Comparison of ENCODE assay signal across 39 mouse cellular contexts in the genomic region with DNA sequence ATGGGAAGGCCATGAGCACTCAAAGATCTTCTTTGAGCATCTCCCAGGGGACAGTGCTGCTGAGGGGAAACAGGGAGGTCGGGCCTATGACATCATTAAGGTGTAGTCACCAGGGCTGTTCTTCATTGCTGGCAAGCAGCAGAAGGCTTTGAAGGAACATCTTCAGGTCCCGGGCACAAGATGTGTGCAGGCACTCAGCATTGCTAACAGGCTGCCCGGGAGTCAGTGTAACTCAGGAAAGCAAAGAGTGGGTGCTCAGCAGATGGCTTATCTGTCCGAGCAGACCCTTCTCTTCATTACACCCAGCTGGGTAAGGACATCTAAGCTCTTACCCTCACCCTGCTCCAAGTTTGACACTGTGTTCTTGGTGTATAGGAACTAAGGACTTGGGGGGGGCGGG. TPM values are rescaled to one million over a fixed set of nuclear protein-coding genes. Genes with fewer than 3 reads are reported as not detected.
"Had no signal": no experiment of that assay in that cellular context is flagged by ENCODE, and none has a peak within 500 bp of the region (broad histone marks: within the 10 kb centered on the region; RNA-seq: fewer than 3 reads in every experiment).

No protein-coding gene starts in this region.

- DNase-seq: gastrocnemius, postnatal 14 days; gastrocnemius, postnatal 36 days; heart, adult 18-20 months; heart, postnatal 10 days; heart, postnatal 36 days; kidney, adult 11 months; kidney, adult 2 months; kidney, adult 9 months; kidney, postnatal 14 days; kidney, postnatal 36 days; layer of hippocampus, adult 9-11 months; layer of hippocampus, postnatal 36 days; left cerebral cortex, postnatal 4 days had no signal

- H3K27me3 ChIP-seq: heart, embryonic 12.5 days; hindbrain, embryonic 13.5 days; hindbrain, embryonic 15.5 days; kidney, embryonic 15.5 days; limb, embryonic 13.5 days; limb, embryonic 15.5 days; liver, embryonic 12.5 days had no signal

- ATAC-seq: hindbrain, postnatal 0 days; intestine, embryonic 16.5 days; liver, embryonic 12.5 days had no signal

- H3K27ac ChIP-seq: hindbrain, embryonic 13.5 days; hindbrain, embryonic 15.5 days; hindbrain, postnatal 0 days; kidney, embryonic 15.5 days; kidney, postnatal 0 days; limb, embryonic 13.5 days; limb, embryonic 15.5 days; liver, embryonic 12.5 days; liver, embryonic 14.5 days had no signal

- H3K4me1 ChIP-seq: hindbrain, embryonic 13.5 days; hindbrain, embryonic 15.5 days; kidney, embryonic 15.5 days; limb, embryonic 15.5 days; liver, embryonic 12.5 days had no signal

- H3K4me3 ChIP-seq: heart, embryonic 12.5 days; hindbrain, embryonic 13.5 days; hindbrain, embryonic 15.5 days; kidney, embryonic 15.5 days; limb, embryonic 13.5 days; limb, embryonic 15.5 days; liver, embryonic 12.5 days had no signal

- H3K36me3 ChIP-seq: hindbrain, embryonic 13.5 days; hindbrain, embryonic 15.5 days had no signal

- H3K9me3 ChIP-seq: heart, embryonic 12.5 days; hindbrain, embryonic 13.5 days; hindbrain, embryonic 15.5 days; kidney, embryonic 15.5 days; limb, embryonic 13.5 days; limb, embryonic 15.5 days; liver, embryonic 12.5 days had no signal

RNA-seq across cellular contexts. Expression of a gene that starts 18.7 kb away (rescaled TPM):
- total RNA-seq: gastrocnemius, adult 18-20 months; gastrocnemius, adult 8-10 months; gastrocnemius, postnatal 14 days; gastrocnemius, postnatal 36 days; heart, adult 18-20 months; heart, postnatal 10 days; heart, postnatal 36 days; hematopoietic stem cell, adult 5-6 weeks; hindbrain, postnatal 0 days; layer of hippocampus, adult 18-20 months; layer of hippocampus, adult 8-10 months; layer of hippocampus, postnatal 14 days; layer of hippocampus, postnatal 36 days; left cerebral cortex, adult 18-20 months; left cerebral cortex, adult 8-10 months; left cerebral cortex, postnatal 10 days; left cerebral cortex, postnatal 25 days; left cerebral cortex, postnatal 4 days; liver, adult 2 months had no signal
- polyA plus RNA-seq: frontal cortex, adult 2 months; heart, embryonic 12.5 days; heart, embryonic 14.5 days; hindbrain, embryonic 11.5 days; hindbrain, embryonic 13.5 days; hindbrain, embryonic 15.5 days; hindbrain, postnatal 0 days; intestine, embryonic 16.5 days; kidney, adult 2 months; kidney, postnatal 0 days; large intestine, adult 2 months; limb, embryonic 13.5 days; limb, embryonic 15.5 days; liver, adult 2 months; liver, embryonic 12.5 days had no signal
